Mouse (Mus musculus): Measurements from ENCODE around the gene Gm42674. TPM values are rescaled to one million over a fixed set of nuclear protein-coding genes. Genes with fewer than 3 reads are reported as not detected.

Gm42674 gene
- total and polyA plus RNA-seq, 2 experiments from 2014 or later, result 1.6 TPM; not detected in 1

DNA sequence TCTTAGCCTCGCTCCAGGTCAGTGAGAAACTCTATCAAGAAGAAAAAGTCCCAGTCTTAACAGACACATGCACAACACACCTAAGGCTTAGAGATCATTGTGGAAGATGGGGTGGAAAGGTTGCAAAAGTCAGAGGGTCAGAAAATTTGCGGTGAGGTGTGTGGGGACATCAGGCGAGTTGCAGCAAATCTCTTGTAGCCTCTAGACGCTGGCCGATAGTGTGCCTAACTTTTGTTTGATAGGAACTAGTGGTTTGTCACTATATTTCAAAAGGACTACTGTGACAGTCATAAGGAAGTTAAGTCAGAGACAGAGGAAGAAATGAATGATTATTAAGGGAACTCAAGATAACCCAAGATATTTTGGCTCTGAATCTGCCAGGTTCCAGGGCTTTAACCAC lies 25.7 kb downstream of the Gm42674 start:
- Histone ChIP-seq H3K27me3 (ENCODE audit: insufficient read depth, low read length) (no peaks in the 10 kb centered on the region), H3K9ac (replicated peaks; ENCODE audit: low read length, poor library complexity, severe bottlenecking) (no peak overlapping the region), H3K4me2 (ENCODE audit: low read depth, low read length, poor library complexity, severe bottlenecking) (no peak overlapping the region), H3K36me3 (ENCODE audit: insufficient read depth, low read length) (no peaks in the 10 kb centered on the region), H3K9me3 (ENCODE audit: low read length) (no peaks in the 10 kb centered on the region), H3K27ac (ENCODE audit: low read depth, low read length) (no peak overlapping the region), H3K4me1 (ENCODE audit: insufficient read depth, low read length) (0 out of 2 replicates have a peak, but pooled peaks cover 12% of the 10 kb centered on the region), H3K4me3 (ENCODE audit: low read depth, low read length) (no peak overlapping the region)
- ATAC-seq (ENCODE audit: low FRiP score) (no peak), DNase-seq (ENCODE audit: low spot score) (no peak)
- WGBS, result 95% methylated on average over 5 of the region's 5 CpGs
- no peak for TF ChIP-seq CTCF (IDR thresholded peaks at IDR 0.05)

DNA sequence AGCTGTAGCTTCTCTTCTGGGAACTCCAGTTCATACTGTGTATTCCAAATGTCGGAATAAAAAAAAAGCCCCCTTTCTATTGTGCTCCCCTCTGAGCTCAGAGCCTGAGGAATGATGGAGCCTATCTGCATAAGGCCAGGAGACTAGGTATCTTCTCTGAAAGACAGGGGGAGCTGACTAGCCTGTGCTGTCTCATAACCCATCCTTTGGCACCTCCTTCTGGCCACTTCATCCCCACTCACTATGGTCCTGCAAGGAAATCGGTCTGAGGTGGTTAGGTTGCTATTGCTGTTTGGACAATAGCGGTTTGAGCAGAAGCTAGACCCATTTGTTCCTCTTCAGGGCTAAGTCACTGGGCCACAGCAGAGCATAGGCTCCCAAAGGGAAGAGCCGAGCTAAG lies 26.1 kb downstream of the Gm42674 start:
- Histone ChIP-seq H3K9me3 (ENCODE audit: low read length) (no peaks in the 10 kb centered on the region), H3K27me3 (ENCODE audit: insufficient read depth, low read length) (no peaks in the 10 kb centered on the region), H3K9ac (replicated peaks; ENCODE audit: low read length, poor library complexity, severe bottlenecking) (no peak overlapping the region), H3K27ac (ENCODE audit: low read depth, low read length) (no peak overlapping the region), H3K4me2 (ENCODE audit: low read depth, low read length, poor library complexity, severe bottlenecking) (no peak overlapping the region), H3K4me3 (ENCODE audit: low read depth, low read length) (no peak overlapping the region), H3K4me1 (ENCODE audit: insufficient read depth, low read length) (0 out of 2 replicates have a peak, but pooled peaks cover 12% of the 10 kb centered on the region), H3K36me3 (ENCODE audit: insufficient read depth, low read length) (no peaks in the 10 kb centered on the region)
- ATAC-seq (ENCODE audit: low FRiP score) (no peak), DNase-seq (ENCODE audit: low spot score) (peak; percentile 39)
- WGBS, result 62% methylated on average over 4 of the region's 4 CpGs
- TF ChIP-seq CTCF (IDR thresholded peaks at IDR 0.05), result peak; percentile 79

DNA sequence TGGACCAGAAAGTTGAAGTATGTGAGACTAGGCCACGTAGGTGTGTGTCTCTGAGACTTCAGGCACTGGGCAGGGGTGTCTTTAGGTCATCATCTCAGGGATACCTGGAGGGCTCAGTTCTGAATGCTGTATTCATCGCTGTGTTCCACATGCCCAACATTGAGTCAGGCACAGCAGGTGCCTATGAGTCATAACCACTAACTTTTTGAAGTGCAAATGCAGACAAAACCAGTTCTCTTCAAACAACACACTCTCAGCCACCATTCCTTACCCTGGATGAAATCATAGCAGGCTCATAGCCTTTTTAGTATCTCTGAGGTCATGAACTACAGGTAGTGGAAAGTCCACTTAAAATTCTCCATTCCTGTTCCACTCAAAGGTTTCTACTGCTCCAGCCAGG lies 27.6 kb downstream of the Gm42674 start:
- WGBS, result 77% methylated on average over 2 of the region's 2 CpGs
- Histone ChIP-seq H3K36me3 (ENCODE audit: insufficient read depth, low read length) (no peaks in the 10 kb centered on the region), H3K4me3 (ENCODE audit: low read depth, low read length) (no peak overlapping the region), H3K27me3 (ENCODE audit: insufficient read depth, low read length) (no peaks in the 10 kb centered on the region), H3K27ac (ENCODE audit: low read depth, low read length) (no peak overlapping the region), H3K4me1 (ENCODE audit: insufficient read depth, low read length) (0 out of 2 replicates have a peak, but pooled peaks cover 2% of the 10 kb centered on the region), H3K4me2 (ENCODE audit: low read depth, low read length, poor library complexity, severe bottlenecking) (no peak overlapping the region), H3K9ac (replicated peaks; ENCODE audit: low read length, poor library complexity, severe bottlenecking) (no peak overlapping the region), H3K9me3 (ENCODE audit: low read length) (no peaks in the 10 kb centered on the region)
- TF ChIP-seq CTCF (IDR thresholded peaks at IDR 0.05), result no peak
- no peak for DNase-seq (ENCODE audit: low spot score)
- ATAC-seq (ENCODE audit: low FRiP score), result no peak

DNA sequence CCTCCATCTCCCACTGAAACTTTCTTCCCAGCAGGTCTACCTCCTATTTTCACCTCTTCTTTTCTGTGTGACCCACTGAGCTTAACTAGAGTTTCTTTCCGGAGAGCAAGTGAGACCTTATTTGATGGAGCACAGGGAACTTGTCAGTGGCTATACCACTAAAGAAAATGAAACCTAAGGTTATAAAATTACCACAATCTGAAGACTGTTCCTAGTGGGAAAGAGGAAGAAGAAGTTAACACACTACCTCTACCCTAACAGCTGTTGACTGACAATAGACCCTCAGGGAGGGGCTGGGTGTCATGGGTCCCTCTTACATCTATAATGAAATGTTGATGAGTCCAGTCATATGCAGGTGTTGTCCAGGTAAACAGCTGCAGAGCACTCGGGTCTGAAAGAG lies 30.3 kb downstream of the Gm42674 start:
- no peak for ATAC-seq (ENCODE audit: low FRiP score)
- no peak overlapping the region for H3K4me2 ChIP-seq (ENCODE audit: low read depth, low read length, poor library complexity, severe bottlenecking)
- H3K27me3 ChIP-seq (ENCODE audit: insufficient read depth, low read length), result no peaks in the 10 kb centered on the region
- 76% methylated on average over 2 of the region's 2 CpGs for WGBS
- no peak overlapping the region for H3K4me3 ChIP-seq (ENCODE audit: low read depth, low read length)
- no peak overlapping the region for H3K27ac ChIP-seq (ENCODE audit: low read depth, low read length)
- H3K4me1 ChIP-seq (ENCODE audit: insufficient read depth, low read length), result no peaks in the 10 kb centered on the region
- no peaks in the 10 kb centered on the region for H3K36me3 ChIP-seq (ENCODE audit: insufficient read depth, low read length)
- DNase-seq (ENCODE audit: low spot score), result no peak
- no peak for TF ChIP-seq CTCF (IDR thresholded peaks at IDR 0.05)
- H3K9me3 ChIP-seq (ENCODE audit: low read length), result no peaks in the 10 kb centered on the region
- H3K9ac ChIP-seq (replicated peaks; ENCODE audit: low read length, poor library complexity, severe bottlenecking), result no peak overlapping the region

DNA sequence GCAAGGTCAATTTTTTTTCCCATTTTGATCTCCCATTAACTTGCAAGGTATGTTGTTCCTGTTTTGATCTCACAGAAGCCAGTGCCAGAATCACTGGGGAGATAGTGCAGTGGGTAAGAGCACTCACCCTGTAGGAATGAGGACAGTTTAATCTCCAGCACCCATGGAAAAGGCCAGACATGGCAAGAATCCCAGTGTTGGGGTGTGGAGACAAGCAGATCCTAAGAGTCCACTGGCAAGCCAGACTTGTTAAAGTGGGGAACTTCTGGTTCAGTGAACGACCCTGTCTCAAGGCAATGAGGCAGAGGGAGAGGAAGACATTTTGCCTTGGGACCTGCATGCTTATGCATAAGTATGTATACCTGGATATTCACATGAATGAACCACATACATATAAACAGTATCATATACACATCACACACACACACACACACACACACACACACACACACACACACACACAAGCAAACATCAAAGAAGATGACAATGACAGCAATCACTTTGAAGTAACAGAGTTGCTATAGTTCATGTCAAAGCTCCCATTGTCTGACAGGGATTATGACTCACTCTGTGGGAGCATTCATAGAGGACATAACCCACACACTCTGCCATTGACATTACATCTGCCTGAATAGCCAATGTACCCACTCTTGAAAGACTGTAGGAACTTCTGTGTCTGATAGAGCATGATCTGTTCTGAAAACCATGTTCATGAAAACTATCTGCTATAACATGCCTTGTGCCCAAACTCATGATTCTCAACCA lies 37.0 kb downstream of the Gm42674 start:
- Histone ChIP-seq H3K36me3 (ENCODE audit: insufficient read depth, low read length) (no peaks in the 10 kb centered on the region), H3K4me1 (ENCODE audit: insufficient read depth, low read length) (no peaks in the 10 kb centered on the region), H3K27ac (ENCODE audit: low read depth, low read length) (no peak overlapping the region), H3K4me3 (ENCODE audit: low read depth, low read length) (no peak overlapping the region), H3K9me3 (ENCODE audit: low read length) (no peaks in the 10 kb centered on the region), H3K27me3 (ENCODE audit: insufficient read depth, low read length) (no peaks in the 10 kb centered on the region), H3K9ac (replicated peaks; ENCODE audit: low read length, poor library complexity, severe bottlenecking) (no peak overlapping the region), H3K4me2 (ENCODE audit: low read depth, low read length, poor library complexity, severe bottlenecking) (no peak overlapping the region)
- ATAC-seq (ENCODE audit: low FRiP score), result no peak
- 53% methylated on average over 1 of the region's 1 CpGs for WGBS
- no peak for DNase-seq (ENCODE audit: low spot score)
- TF ChIP-seq CTCF (IDR thresholded peaks at IDR 0.05), result no peak

DNA sequence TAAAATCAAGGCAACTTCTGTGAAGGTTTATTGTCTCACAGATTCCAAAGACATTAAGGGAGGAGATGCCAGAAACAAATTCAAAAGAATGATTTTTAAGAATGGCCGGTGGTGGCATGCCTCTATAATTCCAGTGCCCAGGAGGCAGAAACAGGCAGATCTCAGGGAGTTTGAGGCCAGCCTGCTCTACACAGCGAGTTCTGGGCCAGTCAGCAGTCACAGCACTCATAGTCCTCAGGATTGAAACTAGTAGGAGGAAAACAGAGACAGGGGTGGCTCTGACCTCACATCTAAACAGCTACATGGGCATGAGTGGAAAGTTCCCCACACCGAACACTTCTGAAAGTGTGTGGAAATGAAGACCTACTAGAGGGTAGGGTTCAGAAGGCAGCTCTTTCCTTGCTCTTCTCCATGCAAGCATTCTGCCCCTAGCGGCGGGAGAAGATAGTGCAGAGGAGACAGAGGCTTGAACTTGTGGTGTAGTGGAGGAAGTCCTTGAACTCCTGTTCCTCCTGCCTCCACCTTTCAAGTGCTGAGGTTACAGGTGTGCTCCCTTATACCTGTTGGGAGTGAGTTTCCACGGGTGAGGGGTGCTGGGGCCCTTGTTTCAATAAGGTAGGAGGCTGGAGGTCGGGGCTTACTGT lies 37.9 kb downstream of the Gm42674 start:
- Histone ChIP-seq H3K4me3 (ENCODE audit: low read depth, low read length) (no peak overlapping the region), H3K4me1 (ENCODE audit: insufficient read depth, low read length) (no peaks in the 10 kb centered on the region), H3K36me3 (ENCODE audit: insufficient read depth, low read length) (no peaks in the 10 kb centered on the region), H3K9me3 (ENCODE audit: low read length) (no peaks in the 10 kb centered on the region), H3K4me2 (ENCODE audit: low read depth, low read length, poor library complexity, severe bottlenecking) (no peak overlapping the region), H3K27me3 (ENCODE audit: insufficient read depth, low read length) (no peaks in the 10 kb centered on the region), H3K9ac (replicated peaks; ENCODE audit: low read length, poor library complexity, severe bottlenecking) (no peak overlapping the region), H3K27ac (ENCODE audit: low read depth, low read length) (no peak overlapping the region)
- TF ChIP-seq CTCF (IDR thresholded peaks at IDR 0.05), result peak; percentile 57
- no peak for ATAC-seq (ENCODE audit: low FRiP score)
- 56% methylated on average over 7 of the region's 7 CpGs for WGBS
- DNase-seq (ENCODE audit: low spot score), result no peak

All from midbrain, postnatal 0 days (tissue).